Mouse (Mus musculus) brain, embryonic 14.5 days (tissue): Measurements from ENCODE around the gene Mios. TPM values are rescaled to one million over a fixed set of nuclear protein-coding genes. Genes with fewer than 3 reads are reported as not detected.
A peak's percentile ranks its signal among the peaks of the same experiment; 100 is the strongest.

Experiments used
- DNase-seq: peaks from one replicate; pipeline ENCODE4 v3.0.0-alpha.2; 2011; ENCODE audit warnings: low read depth
- CTCF ChIP-seq: fragments of 200-500 bp; IDR thresholded peaks from 2 replicates; pipeline ENCODE4 v1.5.1; 2012; ENCODE audit warnings: inconsistent platforms, mild to moderate bottlenecking, moderate library complexity, borderline replicate concordance; ENCODE audit not compliant: insufficient read depth, insufficient read length; ENCODE audit errors: extremely low read depth
- POLR2A ChIP-seq: fragments of 200-500 bp; IDR thresholded peaks from 2 replicates; pipeline ENCODE4 v1.6.1; 2012; ENCODE audit warnings: mild to moderate bottlenecking, inconsistent platforms, borderline replicate concordance; ENCODE audit not compliant: poor library complexity, insufficient read depth, insufficient read length, severe bottlenecking; ENCODE audit errors: extremely low read depth
- polyA plus RNA-seq: library from polyadenylated mRNA; depleted of rRNA; stranded (reverse); fragments of >200 nt; gene quantifications from 2 replicates; pipeline ENCODE4 v1.2.3, GENCODE M21; 2012

Gene Mios
- polyA plus RNA-seq, 1 experiment = 14.2 TPM

DNA sequence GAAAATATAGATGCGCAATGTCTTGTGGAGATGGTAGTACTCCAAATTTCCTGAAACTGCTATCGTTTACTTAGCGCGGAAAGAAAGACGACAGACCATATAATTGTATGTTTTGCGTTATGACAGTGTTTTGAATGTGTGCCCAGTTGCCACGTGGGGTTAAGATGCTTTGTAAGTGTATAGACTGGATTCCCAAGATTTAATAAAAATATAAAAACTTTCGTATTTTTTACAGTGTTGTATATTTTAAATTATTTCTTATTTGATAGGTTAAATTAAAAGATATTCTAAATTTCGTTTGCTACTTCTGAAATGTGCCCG lies 804 bp downstream of the Mios start:
- TF ChIP-seq POLR2A = no peak
- no peak for TF ChIP-seq CTCF
- no peak for DNase-seq

DNA sequence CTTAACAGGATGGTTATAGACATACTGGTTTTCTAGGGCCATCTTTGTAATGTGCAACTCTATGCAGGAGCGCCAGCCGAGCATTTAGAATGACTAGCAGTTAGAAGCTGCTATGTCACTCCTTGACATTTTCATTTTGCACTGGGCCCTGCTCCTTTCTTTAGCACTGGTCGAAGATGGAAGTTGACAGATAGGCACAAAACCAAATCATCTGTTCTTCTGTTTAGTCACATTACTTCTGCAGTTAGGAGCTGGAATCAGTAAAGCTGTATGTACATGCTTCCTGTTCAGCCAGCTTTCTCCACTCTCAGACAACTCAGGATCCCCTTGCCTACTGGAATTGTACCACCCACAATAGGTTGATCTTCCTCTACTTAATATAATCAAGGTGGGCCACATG lies 1.6 kb downstream of the Mios start:
- TF ChIP-seq CTCF (no peak), POLR2A (no peak)

DNA sequence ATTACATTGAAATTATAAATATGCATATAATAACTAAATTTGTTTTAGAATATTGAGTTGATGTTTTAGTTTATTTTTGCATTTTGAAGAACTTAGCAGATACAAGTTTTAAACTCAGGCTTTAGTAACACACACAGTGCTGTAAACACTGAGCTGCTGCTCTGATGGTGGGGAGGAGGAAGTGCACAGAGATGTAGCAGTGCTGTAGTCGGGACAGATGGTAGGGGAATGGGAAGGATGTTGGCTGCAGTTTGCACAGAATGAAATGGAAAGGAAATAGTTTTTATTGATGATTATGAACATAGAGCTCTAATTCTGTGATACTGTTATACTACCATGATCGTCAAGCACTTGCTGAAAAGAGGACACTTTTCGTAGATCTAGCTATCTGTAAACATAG lies 18.0 kb downstream of the Mios start:
- TF ChIP-seq POLR2A (no peak), CTCF (no peak)
- DNase-seq = no peak

More for the DNA sequence above, 1.6 kb downstream of the Mios start:
- DNase-seq = peak; percentile 6

DNA sequence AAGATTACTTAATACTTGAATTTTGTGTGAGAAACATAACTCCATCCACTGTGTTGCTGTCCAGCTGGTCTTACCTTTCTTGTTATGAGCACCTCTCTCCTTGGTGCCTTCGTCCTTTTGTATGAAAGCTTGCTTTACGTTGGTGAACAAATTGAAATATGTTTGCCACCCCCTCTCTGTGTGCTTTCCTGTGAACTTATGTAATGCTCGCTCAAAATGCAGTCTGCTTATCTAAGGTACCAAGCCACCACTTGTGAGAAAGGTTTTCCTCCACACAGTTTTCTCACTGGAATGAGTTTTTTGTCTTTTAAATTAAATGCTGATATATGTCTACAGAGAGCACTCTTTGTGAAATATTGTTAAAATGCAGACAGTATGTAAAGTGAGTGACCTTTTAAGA lies 19.6 kb downstream of the Mios start:
- no peak for TF ChIP-seq CTCF
- no peak for TF ChIP-seq POLR2A
- DNase-seq = no peak

DNA sequence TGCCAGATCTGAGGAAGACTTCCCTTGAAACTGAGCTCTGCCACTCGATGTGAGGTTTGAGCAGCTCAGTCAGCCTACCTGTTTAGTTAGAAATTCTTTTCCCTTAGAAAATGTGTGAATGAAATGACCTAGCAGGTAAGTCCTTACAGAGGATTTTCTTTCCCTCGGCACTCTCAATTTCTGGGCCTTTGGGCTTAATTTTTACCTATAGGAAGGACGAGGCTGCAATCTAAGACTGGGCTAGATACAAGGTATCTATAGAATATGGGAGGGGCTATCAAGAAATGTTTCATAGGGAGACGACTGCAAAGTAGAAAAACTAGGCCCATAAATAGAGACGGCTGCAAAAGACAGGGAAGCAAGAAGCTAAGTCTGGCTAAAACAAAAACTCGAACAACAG lies 49.3 kb downstream of the Mios start:
- no peak for TF ChIP-seq POLR2A
- TF ChIP-seq CTCF = no peak
- DNase-seq = no peak

DNA sequence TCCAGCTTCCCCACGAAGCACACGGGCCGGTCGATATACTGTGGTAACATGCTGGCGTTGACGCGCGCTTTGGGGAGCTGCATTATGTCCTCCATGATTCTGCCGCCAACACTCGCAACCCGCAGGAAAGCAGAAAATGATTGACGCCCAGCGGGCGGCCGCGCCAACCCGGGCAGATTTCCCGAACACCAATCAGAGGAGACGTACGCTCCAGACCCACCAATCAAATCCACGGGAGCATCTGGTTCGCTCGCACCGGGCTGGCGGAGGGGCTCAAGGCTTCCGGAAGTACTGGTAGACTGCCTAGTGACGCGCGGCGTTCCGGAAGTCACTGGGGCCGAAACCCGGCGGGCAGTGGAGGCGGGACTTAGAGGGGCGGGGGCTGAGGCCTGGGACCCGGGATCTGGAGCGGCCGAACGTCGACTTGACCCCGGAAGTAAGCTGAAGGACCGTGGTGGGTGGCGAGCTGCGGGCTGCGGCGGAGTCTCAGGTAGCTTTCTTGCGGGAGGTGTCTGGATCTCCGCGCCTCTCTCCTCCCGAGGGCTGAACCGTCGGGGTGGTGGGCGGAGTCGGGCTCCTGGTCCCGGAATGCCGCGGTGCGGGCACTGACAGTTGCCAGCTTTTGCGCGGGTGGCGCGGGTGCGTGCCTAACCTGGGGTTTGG lies 50.1 kb downstream of the Mios start, which contains the start of the genes Rpa3, Umad1 and Gm45062:
Gene Rpa3, minus strand, starts transcription at position 170 of the 663 bp plus-strand sequence.
Gene Umad1, plus strand, starts transcription at position 285 of the 663 bp plus-strand sequence.
Gene Gm45062, plus strand, starts transcription at position 447 of the 663 bp plus-strand sequence.
- TF ChIP-seq POLR2A (peak; percentile 32; the same call in 1 of the 2 replicates), CTCF (no peak)
- peak; percentile 100 for DNase-seq

DNA sequence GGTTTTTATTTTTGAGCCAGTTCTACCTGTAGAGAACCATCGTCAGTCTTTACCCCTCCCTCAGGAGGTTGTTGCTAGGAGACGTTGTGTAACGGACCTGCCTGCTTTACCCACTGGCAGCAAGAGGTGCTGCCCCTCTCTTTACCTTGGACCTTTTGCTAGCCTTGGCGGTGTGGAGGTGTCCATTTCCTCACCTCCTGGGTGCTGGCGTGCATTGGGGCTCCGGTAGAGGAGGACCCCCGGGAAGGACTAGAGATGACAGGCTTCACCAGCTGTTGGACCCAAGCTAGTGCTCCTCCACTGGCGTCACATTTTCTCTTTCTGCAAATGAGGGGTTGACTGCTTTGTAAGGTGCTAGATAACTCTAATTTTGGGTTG lies 50.6 kb downstream of the Mios start:
- no peak for TF ChIP-seq POLR2A
- TF ChIP-seq CTCF = no peak
- DNase-seq = no peak

DNA sequence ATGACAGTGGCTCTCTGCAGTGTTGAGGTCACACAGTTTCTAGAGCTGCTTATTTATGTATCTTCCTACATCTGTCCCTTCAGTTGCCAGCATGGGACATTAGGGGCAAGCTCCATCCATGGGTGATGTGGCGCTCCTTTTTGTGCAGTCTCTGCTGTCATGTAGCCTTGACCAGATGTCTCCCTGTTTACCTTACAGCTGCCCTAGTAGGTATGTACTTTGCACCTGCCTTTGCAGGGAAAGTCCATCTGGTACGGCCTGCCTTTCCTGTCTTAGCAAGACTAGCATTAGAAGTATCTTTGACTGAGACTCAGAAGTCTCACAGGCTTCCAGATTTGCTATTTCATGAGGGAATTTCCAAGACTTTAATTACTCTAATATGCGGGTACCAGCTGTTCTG lies 62.0 kb downstream of the Mios start:
- no peak for TF ChIP-seq POLR2A
- TF ChIP-seq CTCF = no peak
- DNase-seq = no peak

DNA sequence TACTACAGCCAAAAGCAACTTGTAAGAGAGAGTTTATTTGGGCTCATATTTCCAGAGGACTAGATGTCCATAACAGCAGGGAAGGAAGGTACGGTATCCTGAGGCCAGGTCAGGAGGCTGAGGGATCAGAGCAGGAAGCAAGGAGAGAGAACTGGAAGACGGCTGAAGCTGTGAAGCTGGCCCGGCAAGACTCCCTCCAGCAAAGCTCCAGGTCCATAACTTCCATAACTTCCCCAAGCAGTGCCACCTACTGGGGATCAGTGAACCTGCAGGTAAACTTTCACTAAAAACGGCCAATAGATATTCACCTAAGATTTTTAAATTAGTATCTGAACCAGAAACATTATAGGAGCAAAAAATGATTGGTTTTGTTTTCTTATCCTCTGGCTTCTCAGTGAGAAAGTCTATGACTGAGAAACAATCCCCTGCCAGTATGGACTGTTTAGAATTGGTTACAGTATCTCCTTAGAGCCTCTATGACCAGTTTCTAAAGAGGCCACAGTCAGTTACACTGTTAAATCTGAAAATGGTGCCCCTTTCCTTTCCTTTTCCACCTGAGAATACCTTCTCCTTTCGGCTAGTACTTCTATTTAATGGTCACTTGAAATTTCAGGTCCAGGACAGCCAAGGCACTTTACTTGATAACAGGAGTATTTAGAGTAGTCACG lies 65.5 kb downstream of the Mios start:
- peak; percentile 66 for DNase-seq

DNA sequence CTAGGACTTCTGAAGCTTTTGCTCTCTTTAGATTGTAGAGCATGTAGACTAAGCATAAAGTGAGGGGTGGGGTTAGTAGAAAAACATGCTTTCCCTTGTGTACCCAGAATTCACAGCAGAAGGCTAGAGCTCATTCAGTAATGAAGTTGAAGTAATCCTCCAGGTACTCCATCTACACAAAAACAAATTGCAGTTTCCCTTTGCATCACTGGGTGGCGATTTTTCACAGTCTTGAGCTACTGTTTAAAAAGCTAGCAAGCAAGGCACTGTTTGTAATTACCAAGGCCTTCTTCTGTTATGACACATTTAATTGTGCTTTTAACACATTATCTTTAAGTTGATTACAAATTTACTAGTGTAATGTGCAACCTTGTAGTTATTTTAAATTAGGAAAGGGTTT lies 66.1 kb downstream of the Mios start:
- no peak for TF ChIP-seq POLR2A
- peak; percentile 46; the same call in 1 of the 2 replicates for TF ChIP-seq CTCF
- DNase-seq = peak; percentile 88

More for the DNA sequence above, 65.5 kb downstream of the Mios start:
- no peak for TF ChIP-seq POLR2A
- peak; percentile 67; the same call in 1 of the 2 replicates for TF ChIP-seq CTCF

DNA sequence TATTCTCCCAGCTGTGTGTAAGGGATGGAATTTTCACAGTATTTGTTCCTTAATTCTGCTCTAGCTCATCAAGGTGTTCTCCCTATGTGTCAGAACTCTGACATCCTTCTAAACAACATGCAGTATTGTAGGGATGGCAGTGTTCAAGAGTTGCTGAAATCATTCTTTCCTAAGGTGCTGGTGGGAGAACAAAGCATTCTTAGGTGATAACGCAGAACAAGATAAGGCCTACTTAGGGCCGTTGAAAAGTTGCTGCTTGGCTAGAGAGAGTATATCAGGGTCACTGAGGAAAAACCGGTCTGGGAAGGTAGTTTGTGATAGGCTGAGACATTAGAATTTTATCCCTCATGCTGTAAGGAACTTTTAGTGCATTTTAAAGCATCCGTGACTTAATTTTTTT lies 67.4 kb downstream of the Mios start:
- no peak for TF ChIP-seq CTCF
- no peak for TF ChIP-seq POLR2A
- no peak for DNase-seq
